Mouse (Mus musculus) liver, postnatal 0 days (tissue): ENCODE measurements around the gene Ptprd.

Source experiments
- CTCF ChIP-seq: sonication (generic); IDR thresholded peaks from 2 replicates; pipeline ENCODE4 v1.5.1; 2016; ENCODE audit warnings: antibody characterized with exemption, low read depth
- EP300 ChIP-seq: IDR thresholded peaks from 2 replicates; pipeline ENCODE4 v1.6.1; 2016; ENCODE audit warnings: antibody characterized with exemption, low read depth, mild to moderate bottlenecking

DNA sequence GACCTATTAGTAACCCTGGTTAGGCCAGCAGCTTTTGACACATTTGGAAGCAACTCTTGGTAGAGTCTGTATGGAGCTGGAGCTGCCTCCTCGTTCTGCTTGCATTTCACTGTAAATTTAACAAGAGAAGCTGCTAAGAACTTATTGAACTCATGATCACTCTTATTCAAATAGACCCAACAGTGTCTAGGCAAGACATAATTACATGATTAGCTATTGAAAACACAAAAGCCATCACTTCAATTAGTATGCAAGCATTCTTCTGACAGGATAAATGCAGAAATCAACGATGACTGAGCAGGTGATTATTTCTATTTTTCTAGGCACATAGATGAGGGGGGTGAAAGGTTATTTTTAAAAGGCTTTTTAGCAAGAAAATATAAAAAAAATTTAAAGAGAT is 1104.5 kb downstream of the Ptprd start:
- no peak for TF ChIP-seq EP300
- TF ChIP-seq CTCF: no peak
